Mouse (Mus musculus) forebrain, embryonic 12.5 days (tissue): Measurements from ENCODE around the gene Pidd1. TPM values are rescaled to one million over a fixed set of nuclear protein-coding genes. Genes with fewer than 3 reads are reported as not detected.

ENCODE experiments used
- ATAC-seq: fragments of 200-750 bp; cut with Nextera tagmentation; 2 replicates; pipeline ENCODE4 v1.8.0; 2017; ENCODE audit warnings: moderate TSS enrichment; ENCODE audit not compliant: low FRiP score
- H3K27ac ChIP-seq: fragments of 300-500 bp; sonication (generic); 2 replicates; pipeline ENCODE4 v1.5.1; 2016; ENCODE audit warnings: mild to moderate bottlenecking
- H3K27me3 ChIP-seq: fragments of 300-500 bp; sonication (generic); 2 replicates; pipeline ENCODE4 v1.6.1; 2016; ENCODE audit warnings: mild to moderate bottlenecking
- H3K36me3 ChIP-seq: fragments of 300-500 bp; sonication (generic); replicated peaks from 2 replicates; pipeline ENCODE4 v1.6.1; 2016; ENCODE audit warnings: mild to moderate bottlenecking
- H3K4me1 ChIP-seq: fragments of 300-500 bp; sonication (generic); 2 replicates; pipeline ENCODE4 v1.6.1; 2016
- H3K4me2 ChIP-seq: fragments of 300-500 bp; sonication (generic); 2 replicates; pipeline ENCODE4 v1.6.1; 2016; ENCODE audit warnings: mild to moderate bottlenecking, moderate library complexity
- H3K4me3 ChIP-seq: fragments of 300-500 bp; sonication (generic); replicated peaks from 2 replicates; pipeline ENCODE4 v1.5.1; 2016; ENCODE audit warnings: mild to moderate bottlenecking
- H3K9ac ChIP-seq: fragments of 300-500 bp; sonication (generic); 2 replicates; pipeline ENCODE4 v1.6.1; 2016; ENCODE audit warnings: mild to moderate bottlenecking
- H3K9me3 ChIP-seq: fragments of 300-500 bp; sonication (generic); 2 replicates; pipeline ENCODE4 v1.6.1; 2016
- WGBS: fragments of 180-500 bp; shearing (Covaris S2); methylation state at CpG from one replicate; pipeline ENCODE4 v1.1.7; 2016; 5-methylcytosine and 5-hydroxymethylcytosine counted together
- polyA plus RNA-seq: library from polyadenylated mRNA; unstranded; fragments of >200 nt; fragmentation: Nextera tagmentation; extraction: Ambion mirVana; gene quantifications from 2 replicates; pipeline ENCODE4 v1.2.1, GENCODE M21; 2016

Pidd1 gene
- polyA plus RNA-seq, 1 experiment from 2014 or later: 16.9 TPM

DNA sequence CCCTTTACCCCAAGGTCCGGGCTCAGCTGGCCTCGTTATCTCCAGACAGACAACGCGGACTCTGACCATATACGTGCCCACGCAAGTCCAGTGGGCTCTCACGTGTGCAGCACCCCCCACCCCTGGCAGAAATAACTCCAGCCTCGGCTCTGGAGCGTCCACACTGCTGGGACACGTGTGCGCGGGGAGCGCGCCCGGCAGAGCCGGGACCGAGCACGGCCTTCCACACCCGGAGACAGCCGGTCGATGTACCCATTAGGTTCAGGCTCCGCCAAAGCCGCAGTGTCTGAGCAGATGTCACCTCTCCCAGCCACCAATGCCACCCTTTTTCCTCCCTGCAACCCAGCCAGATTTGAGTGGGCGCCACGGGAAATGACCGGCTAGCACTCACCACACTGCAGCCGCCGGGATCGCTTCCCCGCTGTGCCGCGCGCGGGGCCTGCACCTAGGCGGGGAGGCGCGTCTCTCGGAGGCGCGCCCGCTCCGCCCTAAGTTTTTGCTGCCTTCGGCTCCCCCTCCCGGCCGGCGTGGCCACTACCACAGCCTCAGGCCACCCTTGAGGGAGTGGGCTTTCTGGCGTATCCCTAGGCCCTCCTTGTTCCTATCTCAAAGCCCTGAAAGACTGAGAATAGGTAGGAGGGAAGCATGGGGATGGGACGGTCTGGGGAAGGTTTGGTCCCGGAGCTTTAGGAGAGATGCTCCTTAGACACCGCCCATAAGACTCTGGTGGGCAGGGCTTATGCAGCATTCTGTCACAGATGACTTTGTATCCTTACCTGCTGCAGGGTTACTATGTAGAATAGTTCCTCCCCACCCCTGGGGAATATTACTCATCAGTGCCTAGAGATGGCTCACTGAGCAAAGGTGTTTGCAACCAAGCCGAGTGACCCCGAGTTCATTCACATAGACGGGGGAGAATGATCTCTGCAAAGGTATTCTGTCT is 6.4 kb downstream of the Pidd1 start, which contains the start of gene Slc25a22:
Gene Slc25a22 (minus strand): TSS at position 715 of the 943 bp plus-strand sequence.
- ATAC-seq: peak; percentile 85
- peak within 1 kb of the TSS; percentile 76 for H3K27ac ChIP-seq
- peaks cover 53% of the 10 kb centered on the region for H3K36me3 ChIP-seq
- peaks cover 59% of the 10 kb centered on the region for H3K4me1 ChIP-seq
- H3K27me3 ChIP-seq: no peaks in the 10 kb centered on the region
- H3K9ac ChIP-seq: peak within 1 kb of the TSS; percentile 83
- H3K9me3 ChIP-seq: no peaks in the 10 kb centered on the region
- WGBS: 5% methylated on average over 53 of the region's 53 CpGs
- peak within 1 kb of the TSS; percentile 59 for H3K4me3 ChIP-seq
- H3K4me2 ChIP-seq: peak within 1 kb of the TSS; percentile 94

DNA sequence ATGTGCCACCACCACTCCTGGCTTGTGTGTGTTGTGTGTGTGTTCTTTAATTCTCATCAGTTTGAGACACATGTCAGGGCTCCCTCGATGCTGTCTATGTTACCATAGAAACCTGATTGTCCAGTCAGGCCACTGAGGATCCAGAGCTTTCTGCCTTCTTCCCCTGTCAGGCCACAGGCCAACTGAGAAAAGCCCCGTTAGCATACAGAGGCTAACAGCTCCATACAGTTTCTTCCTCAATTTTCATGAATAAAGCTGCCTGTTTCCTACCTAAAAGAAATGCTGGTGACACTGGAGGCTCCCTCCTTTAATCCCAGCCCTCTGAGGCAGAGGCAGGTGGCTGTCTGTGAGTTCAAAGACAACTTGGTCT is 7.3 kb downstream of the Pidd1 start:
- Histone ChIP-seq H3K9me3 (no peaks in the 10 kb centered on the region), H3K4me3 (peak overlapping the region; percentile 59), H3K27ac (peak overlapping the region; percentile 76; the same call in 1 of the 2 replicates), H3K9ac (peak overlapping the region; percentile 83; the same call in 1 of the 2 replicates), H3K4me1 (peaks cover 51% of the 10 kb centered on the region), H3K36me3 (peaks cover 59% of the 10 kb centered on the region), H3K4me2 (peak overlapping the region; percentile 94), H3K27me3 (no peaks in the 10 kb centered on the region)
- WGBS: 58% methylated on average over 2 of the region's 2 CpGs
- ATAC-seq: no peak

DNA sequence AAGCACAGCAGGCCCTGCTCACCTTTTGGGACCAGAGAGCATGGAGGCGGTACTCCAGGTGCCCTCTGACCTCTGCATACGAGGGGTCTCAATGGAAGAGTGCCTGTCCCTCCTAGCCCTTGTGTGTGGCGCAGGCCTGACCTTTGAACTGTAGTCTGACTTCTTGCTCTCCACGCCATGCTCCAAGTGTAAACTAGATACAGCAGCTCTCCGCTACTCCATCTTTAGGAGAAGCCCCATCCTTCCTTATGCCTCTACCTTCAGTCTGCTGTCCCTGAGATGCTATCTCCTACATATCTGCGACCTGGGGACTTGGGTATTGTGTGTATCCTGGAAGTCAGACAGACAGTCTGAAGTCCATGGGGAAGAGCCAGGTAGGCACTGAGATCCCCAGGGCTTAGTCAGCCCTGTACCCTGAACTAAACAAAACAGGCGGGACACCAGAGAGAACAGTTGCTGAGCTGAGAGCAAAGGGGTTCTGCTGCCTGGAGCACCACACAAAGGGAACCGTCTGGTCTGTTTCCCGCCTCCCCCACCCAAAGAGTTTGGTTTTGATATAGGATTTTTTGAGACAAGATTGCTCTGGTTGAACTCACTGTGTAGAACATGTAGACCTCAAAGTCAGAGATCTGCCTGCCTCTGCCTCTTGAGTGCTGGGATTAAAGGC is 7.8 kb downstream of the Pidd1 start:
- WGBS: 75% methylated on average over 9 of the region's 9 CpGs
- no peak overlapping the region for H3K27ac ChIP-seq
- H3K27me3 ChIP-seq: no peaks in the 10 kb centered on the region
- peak overlapping the region; percentile 59; the same call in 1 of the 2 replicates for H3K4me3 ChIP-seq
- ATAC-seq: no peak
- peak overlapping the region; percentile 94 for H3K4me2 ChIP-seq
- no peaks in the 10 kb centered on the region for H3K9me3 ChIP-seq
- peaks cover 59% of the 10 kb centered on the region for H3K36me3 ChIP-seq
- 0 out of 2 replicates have a peak overlapping the region, but pooled peaks have one; percentile 83 for H3K9ac ChIP-seq
- peaks cover 49% of the 10 kb centered on the region for H3K4me1 ChIP-seq

DNA sequence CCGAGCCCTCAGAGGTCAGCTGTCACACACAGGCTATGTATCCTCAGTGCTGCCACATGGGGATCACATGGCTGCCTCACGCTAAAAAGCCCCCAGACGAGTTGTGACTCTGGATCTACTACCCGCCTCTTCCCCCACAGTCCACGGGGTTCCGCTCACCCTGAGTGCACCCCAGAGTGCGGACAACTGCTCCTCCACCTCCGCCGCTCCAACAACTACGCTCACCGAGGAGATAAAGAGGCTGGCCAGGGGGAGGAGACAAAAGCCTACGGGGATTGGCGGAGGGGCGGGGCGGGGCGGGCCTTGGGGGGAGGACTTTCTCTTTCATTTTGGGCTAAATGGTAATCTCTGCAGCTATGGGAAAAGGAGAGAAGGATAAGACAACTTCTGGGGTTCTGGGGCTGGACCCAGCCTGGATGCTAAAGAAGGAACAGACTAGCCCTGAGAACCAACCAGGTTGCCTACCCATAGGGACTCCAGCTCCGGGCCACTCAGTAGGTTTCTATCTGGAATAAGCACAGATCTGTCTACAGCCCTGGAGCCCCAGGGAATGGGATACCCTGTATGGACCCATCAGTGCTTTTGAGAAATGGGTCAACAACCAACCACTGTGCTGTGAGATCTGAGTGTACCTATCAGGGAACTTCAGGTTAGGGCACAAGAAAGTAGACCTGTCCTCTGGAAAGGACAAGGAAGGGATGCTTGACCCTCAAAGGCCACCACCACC is 8.5 kb downstream of the Pidd1 start:
- Histone ChIP-seq H3K9me3 (no peaks in the 10 kb centered on the region), H3K4me3 (peak overlapping the region; percentile 55), H3K27me3 (no peaks in the 10 kb centered on the region), H3K4me1 (peaks cover 50% of the 10 kb centered on the region), H3K4me2 (peak overlapping the region; percentile 64), H3K9ac (peak overlapping the region; percentile 53), H3K27ac (peak overlapping the region; percentile 81), H3K36me3 (peaks cover 60% of the 10 kb centered on the region)
- 5% methylated on average over 17 of the region's 17 CpGs for WGBS
- peak; percentile 25; the same call in 1 of the 2 replicates for ATAC-seq

DNA sequence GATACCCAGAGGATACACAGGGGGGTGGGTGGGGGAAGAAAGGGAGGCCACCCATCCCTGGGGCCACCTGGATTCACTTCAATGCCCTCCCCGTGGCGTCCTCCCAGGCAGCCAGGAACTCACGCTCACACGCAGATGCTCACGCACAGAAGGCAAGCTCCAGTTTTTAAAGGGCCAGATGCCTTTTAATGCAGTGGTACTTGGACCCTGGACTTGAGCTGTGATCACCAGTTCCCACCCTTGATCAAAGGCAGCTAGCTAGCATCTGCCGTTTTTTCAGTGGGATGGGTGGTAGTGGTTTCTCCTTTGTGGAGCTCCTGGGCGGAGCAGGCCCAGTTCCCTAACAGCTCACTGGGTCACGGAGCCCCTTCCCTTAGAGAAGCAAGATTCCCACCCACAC is 9.4 kb downstream of the Pidd1 start:
- Histone ChIP-seq H3K9me3 (no peaks in the 10 kb centered on the region), H3K4me3 (peak overlapping the region; percentile 55), H3K36me3 (peaks cover 54% of the 10 kb centered on the region), H3K27ac (peak overlapping the region; percentile 81), H3K27me3 (no peaks in the 10 kb centered on the region), H3K4me1 (peaks cover 59% of the 10 kb centered on the region), H3K4me2 (peak overlapping the region; percentile 64), H3K9ac (peak overlapping the region; percentile 53)
- peak; percentile 14; the same call in 1 of the 2 replicates for ATAC-seq
- 9% methylated on average over 8 of the region's 8 CpGs for WGBS

DNA sequence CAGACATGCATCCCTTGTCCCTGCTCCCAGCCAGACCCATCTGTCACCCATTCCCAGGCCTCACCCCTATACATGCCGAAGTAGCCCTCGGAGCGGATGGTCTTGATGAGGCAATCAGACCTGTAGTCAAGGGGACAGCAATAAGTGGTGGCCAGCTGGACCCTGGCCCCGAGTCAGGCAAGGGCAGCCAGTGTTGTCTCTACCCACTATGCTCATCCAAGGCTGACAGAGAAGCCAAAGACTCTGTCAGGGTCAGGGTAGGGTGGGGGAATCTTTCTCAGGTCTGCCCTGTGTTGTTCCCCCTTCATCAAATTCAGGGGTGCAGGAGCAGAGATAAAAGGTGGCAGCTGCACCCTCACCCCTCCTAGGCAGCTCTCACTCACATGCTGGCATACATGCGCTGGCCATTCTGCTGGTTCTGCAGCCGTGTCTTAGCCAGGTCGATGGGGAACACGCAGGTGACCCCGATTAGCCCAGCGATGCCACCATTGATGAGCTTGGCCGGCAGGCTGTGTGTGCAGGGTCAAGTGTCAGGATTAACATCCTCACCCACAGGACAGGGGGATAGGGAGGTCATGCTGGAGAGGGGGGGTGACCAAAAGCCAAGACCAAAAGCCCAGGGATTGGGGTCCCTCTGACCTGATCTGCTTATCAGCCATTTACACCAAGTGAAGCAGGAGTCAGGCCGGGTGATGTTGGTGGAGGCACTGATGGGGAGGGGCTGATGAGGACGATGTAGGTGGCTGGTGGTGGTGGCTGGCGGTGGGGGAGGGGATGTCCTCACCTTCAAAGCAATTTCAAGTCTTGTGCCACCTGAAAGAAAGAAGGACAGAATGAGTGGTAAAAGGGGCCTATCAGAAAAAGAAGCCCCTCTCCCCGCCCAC is 10.1 kb downstream of the Pidd1 start:
- H3K4me1 ChIP-seq: peaks cover 66% of the 10 kb centered on the region
- H3K9ac ChIP-seq: peak overlapping the region; percentile 53
- H3K4me3 ChIP-seq: peak overlapping the region; percentile 55
- H3K36me3 ChIP-seq: peaks cover 47% of the 10 kb centered on the region
- H3K27ac ChIP-seq: peak overlapping the region; percentile 81
- whole genome bisulfite sequencing: 76% methylated on average over 15 of the region's 15 CpGs
- H3K9me3 ChIP-seq: no peaks in the 10 kb centered on the region
- H3K27me3 ChIP-seq: no peaks in the 10 kb centered on the region
- no peak for ATAC-seq
- H3K4me2 ChIP-seq: peak overlapping the region; percentile 64

DNA sequence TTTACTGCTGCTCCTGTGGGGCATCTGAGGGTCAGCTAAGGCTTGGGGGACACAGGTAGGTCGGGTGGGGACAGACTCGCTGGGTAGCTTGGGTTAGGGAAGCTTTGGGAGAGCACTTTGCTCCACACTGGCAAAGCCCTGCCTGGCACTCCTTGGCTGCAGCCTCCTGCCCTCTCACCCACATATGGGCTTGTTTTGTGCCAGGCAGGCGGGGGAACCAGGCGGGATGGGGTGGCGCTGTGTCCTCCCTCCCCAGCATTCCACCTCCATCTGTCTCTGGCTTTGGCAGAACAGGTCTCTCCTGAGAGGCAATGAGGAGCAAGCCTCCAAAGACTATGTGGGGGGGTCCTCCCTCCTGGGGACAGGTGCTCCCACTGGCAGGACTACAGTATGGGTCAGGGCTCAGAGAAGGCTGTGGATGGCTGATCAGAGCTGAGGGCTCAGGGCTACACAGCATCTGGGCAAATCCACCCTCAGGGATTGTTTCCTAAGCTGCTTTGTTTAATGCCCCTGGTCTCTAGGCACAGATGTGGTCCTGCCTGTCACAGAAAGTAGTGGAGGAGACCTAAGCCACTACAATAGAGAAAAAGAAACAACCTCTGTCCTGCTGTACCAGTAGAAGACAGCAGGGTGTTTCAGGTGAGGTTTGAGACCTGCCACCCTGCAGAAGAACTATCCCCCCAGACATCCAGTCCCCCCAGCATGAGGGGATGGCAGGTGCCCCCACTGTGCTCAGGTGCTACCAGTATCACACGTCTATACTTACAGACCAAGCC is 10.9 kb downstream of the Pidd1 start:
- Histone ChIP-seq H3K4me1 (peaks cover 71% of the 10 kb centered on the region), H3K4me2 (peak overlapping the region; percentile 64; the same call in 1 of the 2 replicates), H3K36me3 (peaks cover 39% of the 10 kb centered on the region), H3K27me3 (no peaks in the 10 kb centered on the region), H3K27ac (0 out of 2 replicates have a peak overlapping the region, but pooled peaks have one; percentile 31), H3K4me3 (no peak overlapping the region), H3K9ac (peak overlapping the region; percentile 53; the same call in 1 of the 2 replicates), H3K9me3 (no peaks in the 10 kb centered on the region)
- 89% methylated on average over 6 of the region's 6 CpGs for WGBS
- no peak for ATAC-seq

DNA sequence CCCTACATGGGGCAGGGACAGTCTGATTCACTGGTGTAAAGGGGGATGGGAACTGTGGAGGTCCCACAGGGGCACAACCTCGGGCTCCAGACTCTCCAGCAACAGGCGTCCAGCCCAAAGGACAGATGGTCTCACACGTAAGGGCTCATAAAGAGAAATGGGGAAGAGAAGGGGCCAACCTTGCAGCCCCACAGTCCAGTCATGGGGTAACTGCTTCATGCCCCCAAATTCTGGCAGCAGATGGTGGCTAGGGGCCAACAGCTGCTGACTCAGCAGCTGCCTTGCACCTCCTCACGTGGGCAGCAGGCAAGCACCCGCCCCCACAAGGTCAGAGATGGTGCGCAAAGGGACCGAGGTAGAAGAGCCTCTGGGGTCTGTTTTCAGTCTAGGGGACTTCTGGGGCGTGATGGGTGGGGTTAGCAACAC is 11.6 kb downstream of the Pidd1 start:
- Histone ChIP-seq H3K4me3 (no peak overlapping the region), H3K9me3 (no peaks in the 10 kb centered on the region), H3K4me1 (peaks cover 70% of the 10 kb centered on the region), H3K36me3 (peaks cover 40% of the 10 kb centered on the region), H3K9ac (no peak overlapping the region), H3K4me2 (no peak overlapping the region), H3K27me3 (no peaks in the 10 kb centered on the region), H3K27ac (no peak overlapping the region)
- 89% methylated on average over 8 of the region's 8 CpGs for WGBS
- ATAC-seq: no peak

DNA sequence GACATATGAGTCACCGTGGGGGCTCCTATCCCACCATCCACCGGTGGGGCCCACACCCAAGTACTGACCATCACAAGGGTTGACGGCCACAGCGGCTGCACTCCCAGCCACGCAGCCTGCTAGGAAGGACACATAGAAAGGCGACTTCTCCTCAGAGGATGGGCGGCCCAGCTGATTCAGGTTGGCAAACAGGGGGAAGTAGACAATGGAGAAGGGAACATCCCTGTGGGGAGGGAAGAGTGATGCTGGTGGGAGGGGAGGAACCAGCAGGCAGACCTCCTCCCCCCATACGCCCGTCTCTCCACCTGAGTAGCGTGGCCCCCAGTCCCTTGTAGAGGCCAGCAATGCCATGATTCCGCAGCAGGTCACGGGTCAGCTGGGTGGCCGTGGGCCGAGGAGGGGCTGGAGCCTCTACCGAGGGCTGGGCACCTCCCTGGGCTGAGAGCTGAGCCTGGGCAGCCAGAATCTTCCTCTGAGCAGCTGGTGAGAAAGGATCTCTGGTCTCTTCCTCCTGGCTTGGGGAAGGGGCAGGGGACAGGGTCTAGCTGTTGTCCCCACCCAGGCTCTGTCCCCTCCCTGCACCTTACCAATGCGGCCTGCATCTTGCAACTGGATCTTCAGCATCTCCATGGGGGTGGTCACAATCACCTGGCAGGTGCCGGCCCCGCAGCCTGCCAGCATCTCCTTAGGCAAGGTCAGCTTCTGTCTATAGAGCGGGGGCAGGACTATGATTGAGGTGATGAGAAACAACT is 12.2 kb downstream of the Pidd1 start:
- 95% methylated on average over 19 of the region's 19 CpGs for WGBS
- no peak for ATAC-seq
- H3K27me3 ChIP-seq: no peaks in the 10 kb centered on the region
- peaks cover 64% of the 10 kb centered on the region for H3K4me1 ChIP-seq
- peaks cover 45% of the 10 kb centered on the region for H3K36me3 ChIP-seq
- no peak overlapping the region for H3K27ac ChIP-seq
- no peaks in the 10 kb centered on the region for H3K9me3 ChIP-seq
- H3K4me3 ChIP-seq: no peak overlapping the region
- H3K4me2 ChIP-seq: no peak overlapping the region
- H3K9ac ChIP-seq: no peak overlapping the region

DNA sequence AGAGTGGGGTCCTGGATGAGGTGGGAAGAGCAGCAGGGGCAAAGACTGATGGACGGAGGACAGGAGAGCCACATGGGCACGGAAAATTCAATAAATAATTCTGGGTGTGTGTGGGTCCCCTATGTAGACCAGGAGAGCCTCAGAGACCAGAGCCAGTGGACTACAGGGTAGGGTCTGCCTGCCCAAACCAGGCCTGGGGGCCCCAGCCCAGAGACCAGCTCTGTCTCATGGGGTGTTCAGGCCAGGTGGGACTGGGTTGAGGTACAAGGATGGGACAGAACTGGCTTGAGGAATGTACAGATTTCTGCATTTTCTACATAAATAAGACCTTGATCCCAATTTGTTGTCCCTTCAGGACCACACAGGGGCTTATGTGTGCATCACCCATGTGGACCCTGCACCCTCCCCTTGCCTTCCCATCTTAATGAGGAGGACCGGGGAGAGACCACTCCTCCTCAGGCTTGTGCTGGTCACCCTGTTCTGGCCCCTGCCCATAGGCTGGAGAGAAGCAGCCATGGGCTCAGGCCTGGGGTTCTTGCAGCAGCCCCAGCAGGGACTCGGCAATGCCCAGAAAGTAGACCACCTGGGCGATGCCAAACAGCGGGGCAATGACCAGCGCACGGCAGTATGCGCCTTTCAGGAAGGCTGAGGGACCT is 13.1 kb downstream of the Pidd1 start:
- Histone ChIP-seq H3K4me3 (no peak overlapping the region), H3K27me3 (no peaks in the 10 kb centered on the region), H3K4me1 (peaks cover 55% of the 10 kb centered on the region), H3K9me3 (no peaks in the 10 kb centered on the region), H3K9ac (no peak overlapping the region), H3K4me2 (no peak overlapping the region), H3K36me3 (peaks cover 45% of the 10 kb centered on the region), H3K27ac (no peak overlapping the region)
- no peak for ATAC-seq
- 89% methylated on average over 9 of the region's 9 CpGs for WGBS
